Mouse (Mus musculus): ENCODE measurements around the gene Alyref. TPM values are rescaled to one million over a fixed set of nuclear protein-coding genes. Genes with fewer than 3 reads are reported as not detected.

Gene Alyref
- polyA plus RNA-seq, 2 experiments, result 143 to 478 TPM

DNA sequence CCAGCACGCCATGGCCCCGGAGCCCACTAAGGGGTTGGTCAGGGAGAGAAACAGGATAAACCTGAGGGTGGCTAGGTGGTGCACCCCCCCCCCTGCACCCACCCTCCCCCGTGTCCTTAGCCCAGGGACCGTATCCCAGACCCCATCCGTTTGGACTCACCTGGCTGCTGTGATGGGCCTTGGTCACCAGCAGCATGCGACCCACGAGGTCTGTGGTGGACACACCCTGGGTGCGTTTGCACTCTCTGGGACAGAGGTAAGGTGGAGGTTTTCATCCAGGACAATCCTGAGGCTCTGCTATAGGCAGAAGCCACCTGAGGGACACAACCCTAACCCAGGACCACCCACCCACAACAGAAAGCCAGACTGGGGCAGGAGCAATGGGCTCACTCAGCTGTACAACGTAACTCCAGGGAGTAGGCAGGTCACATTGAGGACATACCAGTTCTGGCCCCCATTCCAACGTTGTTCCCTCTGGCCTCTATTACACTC is 15.4 kb upstream of the Alyref start:
- no peak overlapping the region for H3K4me3 ChIP-seq (replicated peaks; ENCODE audit: low read length)
- H3K36me3 ChIP-seq (ENCODE audit: control insufficient read depth, insufficient read depth, low read length), result peaks cover 59% of the 10 kb centered on the region
- peaks cover 6% of the 10 kb centered on the region for H3K27me3 ChIP-seq (ENCODE audit: control insufficient read depth, insufficient read depth, low read length)
- H3K4me2 ChIP-seq (replicated peaks; ENCODE audit: low read depth, low read length, severe bottlenecking), result no peak overlapping the region
- no peak overlapping the region for H3K9ac ChIP-seq (ENCODE audit: low read depth, low read length, severe bottlenecking)
- no peak for DNase-seq (ENCODE audit: low spot score)
- TF ChIP-seq POLR2A (IDR thresholded peaks at IDR 0.05; ENCODE audit: borderline replicate concordance, extremely low read depth, insufficient read depth, insufficient read length), result no peak
- no peaks in the 10 kb centered on the region for H3K9me3 ChIP-seq (ENCODE audit: control insufficient read depth, low read length)
- no peak for ATAC-seq (ENCODE audit: low FRiP score, low read depth)
- WGBS, result 90% methylated on average over 10 of the region's 10 CpGs
- no peak overlapping the region for H3K27ac ChIP-seq (replicated peaks; ENCODE audit: low read depth, low read length)
- H3K4me1 ChIP-seq (ENCODE audit: control insufficient read depth, insufficient read depth, low read length), result peaks cover 12% of the 10 kb centered on the region

DNA sequence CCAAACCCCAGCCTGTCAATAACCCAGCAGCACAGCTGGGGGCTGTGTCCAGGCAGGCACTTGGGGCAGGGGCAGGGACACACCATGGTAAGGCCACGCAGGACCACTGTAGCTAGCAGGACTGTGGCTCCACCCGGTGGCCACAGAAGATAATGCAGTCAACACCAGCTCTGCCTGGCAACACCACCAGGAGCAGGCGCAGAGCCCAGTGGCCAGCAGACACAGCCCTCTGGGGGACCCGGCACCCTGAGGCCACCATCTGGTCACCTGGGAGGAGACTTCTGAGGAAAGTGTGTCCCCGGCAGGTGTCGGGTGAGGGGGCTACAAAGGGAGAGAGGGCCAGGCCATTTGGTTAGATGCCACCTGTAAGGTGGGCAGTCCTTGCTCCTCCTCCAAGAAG is 14.6 kb upstream of the Alyref start:
- no peak for TF ChIP-seq POLR2A (IDR thresholded peaks at IDR 0.05; ENCODE audit: borderline replicate concordance, extremely low read depth, insufficient read depth, insufficient read length)
- no peak overlapping the region for H3K4me2 ChIP-seq (replicated peaks; ENCODE audit: low read depth, low read length, severe bottlenecking)
- H3K27ac ChIP-seq (replicated peaks; ENCODE audit: low read depth, low read length), result no peak overlapping the region
- H3K4me1 ChIP-seq (ENCODE audit: control insufficient read depth, insufficient read depth, low read length), result peaks cover 20% of the 10 kb centered on the region
- DNase-seq (ENCODE audit: low spot score), result peak; percentile 46
- H3K9me3 ChIP-seq (ENCODE audit: control insufficient read depth, low read length), result no peaks in the 10 kb centered on the region
- 28% methylated on average over 6 of the region's 6 CpGs for WGBS
- H3K27me3 ChIP-seq (ENCODE audit: control insufficient read depth, insufficient read depth, low read length), result peaks cover 6% of the 10 kb centered on the region
- ATAC-seq (ENCODE audit: low FRiP score, low read depth), result no peak
- H3K9ac ChIP-seq (ENCODE audit: low read depth, low read length, severe bottlenecking), result no peak overlapping the region
- no peak overlapping the region for H3K4me3 ChIP-seq (replicated peaks; ENCODE audit: low read length)
- H3K36me3 ChIP-seq (ENCODE audit: control insufficient read depth, insufficient read depth, low read length), result peaks cover 56% of the 10 kb centered on the region

DNA sequence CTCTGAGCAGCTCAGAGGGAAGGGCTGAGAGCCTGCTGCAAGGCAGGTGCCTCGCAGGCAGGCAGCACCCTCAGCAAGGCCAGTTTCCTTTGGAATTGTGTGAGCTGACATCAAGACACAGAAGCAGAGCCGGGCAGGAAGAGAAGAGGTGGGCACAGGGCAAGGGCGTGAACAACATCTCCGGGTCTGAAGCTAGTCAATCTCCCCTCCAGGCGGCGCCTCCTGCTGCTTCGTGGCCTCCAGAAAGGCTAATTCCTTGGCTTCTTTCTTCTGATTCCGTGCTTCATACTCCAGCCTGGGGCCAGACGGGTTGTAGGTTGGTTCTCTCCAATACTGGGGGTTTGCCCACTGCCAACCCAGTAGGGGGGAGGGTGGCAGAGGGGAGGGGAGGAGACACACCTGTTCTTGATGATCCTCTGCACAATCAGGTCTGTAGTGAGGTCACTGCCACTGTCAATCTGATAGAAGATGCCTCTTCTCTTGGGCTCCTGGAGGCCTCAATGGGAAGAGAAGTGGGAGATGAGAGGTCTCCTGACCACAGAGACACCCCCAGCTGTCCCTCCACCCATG is 12.4 kb upstream of the Alyref start:
- Histone ChIP-seq H3K27me3 (ENCODE audit: control insufficient read depth, insufficient read depth, low read length) (peaks cover 6% of the 10 kb centered on the region), H3K9me3 (ENCODE audit: control insufficient read depth, low read length) (no peaks in the 10 kb centered on the region), H3K36me3 (ENCODE audit: control insufficient read depth, insufficient read depth, low read length) (peaks cover 67% of the 10 kb centered on the region), H3K4me2 (replicated peaks; ENCODE audit: low read depth, low read length, severe bottlenecking) (no peak overlapping the region), H3K4me3 (replicated peaks; ENCODE audit: low read length) (no peak overlapping the region), H3K4me1 (ENCODE audit: control insufficient read depth, insufficient read depth, low read length) (peaks cover 9% of the 10 kb centered on the region; the same call in 1 of the 2 replicates), H3K9ac (ENCODE audit: low read depth, low read length, severe bottlenecking) (no peak overlapping the region), H3K27ac (replicated peaks; ENCODE audit: low read depth, low read length) (no peak overlapping the region)
- ATAC-seq (ENCODE audit: low FRiP score, low read depth) (no peak), DNase-seq (ENCODE audit: low spot score) (no peak)
- no peak for TF ChIP-seq POLR2A (IDR thresholded peaks at IDR 0.05; ENCODE audit: borderline replicate concordance, extremely low read depth, insufficient read depth, insufficient read length)
- 73% methylated on average over 9 of the region's 9 CpGs for WGBS

DNA sequence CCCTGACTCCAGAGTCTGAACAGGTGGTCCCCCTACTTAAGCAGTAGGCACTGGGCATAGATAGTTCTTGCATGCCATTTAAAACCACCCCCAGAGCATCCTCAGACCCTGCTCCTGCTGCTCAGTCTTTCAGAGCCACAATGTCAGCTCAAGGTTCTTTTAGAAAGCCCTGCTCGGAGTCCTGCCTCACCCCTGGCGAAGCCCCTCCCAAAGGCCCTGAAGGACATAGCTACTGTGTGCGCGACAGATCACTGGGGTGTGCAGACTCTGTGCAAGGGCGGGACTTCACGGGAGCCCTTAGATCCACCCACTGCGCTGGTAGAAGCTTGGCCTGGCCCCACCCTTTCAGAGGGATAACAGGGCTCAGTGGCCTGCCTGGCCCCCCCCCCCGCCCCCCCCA is 11.1 kb upstream of the Alyref start:
- WGBS, result 48% methylated on average over 7 of the region's 8 CpGs
- no peak overlapping the region for H3K27ac ChIP-seq (replicated peaks; ENCODE audit: low read depth, low read length)
- ATAC-seq (ENCODE audit: low FRiP score, low read depth) (no peak), DNase-seq (ENCODE audit: low spot score) (no peak)
- TF ChIP-seq POLR2A (IDR thresholded peaks at IDR 0.05; ENCODE audit: borderline replicate concordance, extremely low read depth, insufficient read depth, insufficient read length), result no peak
- H3K27me3 ChIP-seq (ENCODE audit: control insufficient read depth, insufficient read depth, low read length), result peaks cover 6% of the 10 kb centered on the region
- no peaks in the 10 kb centered on the region for H3K9me3 ChIP-seq (ENCODE audit: control insufficient read depth, low read length)
- H3K4me1 ChIP-seq (ENCODE audit: control insufficient read depth, insufficient read depth, low read length), result peaks cover 9% of the 10 kb centered on the region; the same call in 1 of the 2 replicates
- H3K4me2 ChIP-seq (replicated peaks; ENCODE audit: low read depth, low read length, severe bottlenecking), result no peak overlapping the region
- H3K4me3 ChIP-seq (replicated peaks; ENCODE audit: low read length), result no peak overlapping the region
- H3K36me3 ChIP-seq (ENCODE audit: control insufficient read depth, insufficient read depth, low read length), result peaks cover 69% of the 10 kb centered on the region
- no peak overlapping the region for H3K9ac ChIP-seq (ENCODE audit: low read depth, low read length, severe bottlenecking)

DNA sequence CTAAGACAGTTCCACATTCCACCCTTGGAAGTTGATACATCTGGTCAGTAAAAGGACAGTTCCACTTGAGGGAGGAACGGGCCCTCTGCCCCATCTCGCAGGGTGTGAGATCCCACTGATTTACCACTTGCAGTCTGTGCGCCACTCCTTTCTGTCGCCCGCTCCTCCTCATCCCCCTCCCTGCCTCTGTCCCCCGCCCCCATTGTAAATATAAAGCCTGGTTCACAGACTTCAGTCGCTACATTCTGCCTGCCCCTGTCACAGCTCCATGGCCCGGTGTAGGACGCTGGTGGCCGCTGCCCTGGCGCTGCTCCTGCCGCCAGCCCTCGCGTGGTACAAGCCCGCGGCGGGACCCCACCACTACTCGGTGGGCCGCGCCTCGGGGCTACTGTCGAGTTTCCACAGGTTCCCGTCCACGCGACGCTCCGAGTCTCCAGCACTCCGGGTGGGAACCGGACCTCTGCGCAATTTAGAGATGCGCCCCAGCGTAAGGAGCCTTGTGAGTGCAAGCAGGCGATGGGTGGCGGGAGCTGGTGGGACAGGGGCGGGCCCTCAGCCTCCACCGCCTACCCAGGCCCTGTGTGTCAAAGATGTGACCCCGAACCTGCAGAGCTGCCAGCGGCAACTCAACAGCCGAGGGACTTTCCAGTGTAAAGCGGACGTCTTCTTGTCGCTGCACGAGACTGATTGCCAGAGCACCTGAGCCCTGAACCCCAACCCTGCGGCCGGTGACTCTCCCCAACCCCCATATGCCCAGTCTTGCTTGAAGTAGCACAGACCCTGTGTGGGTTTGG is 10.3 kb upstream of the Alyref start, which contains the start of gene Npb:
TSS of gene Npb (plus strand) at position 237 of the 794 bp plus-strand sequence.
- peaks cover 69% of the 10 kb centered on the region for H3K36me3 ChIP-seq (ENCODE audit: control insufficient read depth, insufficient read depth, low read length)
- no peak for TF ChIP-seq POLR2A (IDR thresholded peaks at IDR 0.05; ENCODE audit: borderline replicate concordance, extremely low read depth, insufficient read depth, insufficient read length)
- DNase-seq (ENCODE audit: low spot score), result no peak

More for the DNA sequence above, 10.3 kb upstream of the Alyref start, which contains the start of gene Npb:
- Histone ChIP-seq H3K4me1 (ENCODE audit: control insufficient read depth, insufficient read depth, low read length) (peaks cover 9% of the 10 kb centered on the region; the same call in 1 of the 2 replicates), H3K4me2 (replicated peaks; ENCODE audit: low read depth, low read length, severe bottlenecking) (peak within 1 kb of the TSS; percentile 54), H3K27me3 (ENCODE audit: control insufficient read depth, insufficient read depth, low read length) (peaks cover 6% of the 10 kb centered on the region), H3K9me3 (ENCODE audit: control insufficient read depth, low read length) (no peaks in the 10 kb centered on the region), H3K27ac (replicated peaks; ENCODE audit: low read depth, low read length) (no peak within 1 kb of the TSS), H3K4me3 (replicated peaks; ENCODE audit: low read length) (peak within 1 kb of the TSS; percentile 28), H3K9ac (ENCODE audit: low read depth, low read length, severe bottlenecking) (peak within 1 kb of the TSS; percentile 51)
- 5% methylated on average over 45 of the region's 45 CpGs for WGBS
- ATAC-seq (ENCODE audit: low FRiP score, low read depth), result 0 out of 2 replicates have a peak, but pooled peaks have one; percentile 11
